In the genomic region with DNA sequence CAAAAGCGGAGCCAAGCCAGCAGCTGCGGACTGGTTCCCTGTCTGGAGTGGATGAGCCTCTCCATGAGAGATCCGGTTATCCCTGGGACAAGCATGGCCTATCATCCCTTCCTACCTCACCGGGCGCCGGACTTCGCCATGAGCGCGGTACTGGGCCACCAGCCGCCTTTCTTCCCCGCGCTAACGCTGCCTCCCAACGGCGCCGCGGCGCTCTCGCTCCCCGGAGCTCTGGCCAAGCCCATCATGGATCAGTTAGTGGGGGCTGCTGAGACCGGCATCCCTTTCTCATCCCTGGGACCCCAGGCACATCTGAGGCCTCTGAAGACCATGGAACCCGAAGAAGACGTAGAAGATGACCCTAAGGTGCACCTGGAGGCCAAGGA, we compare ENCODE assay signal across 9 mouse cellular contexts. TPM values are rescaled to one million over a fixed set of nuclear protein-coding genes. Genes with fewer than 3 reads are reported as not detected.
DNase-seq lines count a peak whose midpoint lies in the region; ATAC-seq and TF ChIP-seq lines count a peak whose summit lies in the region.
"Had no signal": no experiment of that assay in that cellular context is flagged by ENCODE, and none has a peak within 500 bp of the region (broad histone marks: within the 10 kb centered on the region; RNA-seq: fewer than 3 reads in every experiment).

No protein-coding gene starts in this region.

- peaks cover 7% of the 10 kb centered on the region; the same call in 1 of the 2 replicates for H3K4me1 ChIP-seq in hindbrain, embryonic 11.5 days (replicated peaks; ENCODE audit: control insufficient read depth, insufficient read depth, low read length)
- no peaks in the 10 kb centered on the region; the same call in none of the 2 replicates for H3K4me1 ChIP-seq in liver, embryonic 16.5 days (ENCODE audit: control insufficient read depth, low read depth, low read length)

- peaks cover 95% of the 10 kb centered on the region for H3K27me3 ChIP-seq in hindbrain, embryonic 11.5 days (ENCODE audit: control insufficient read depth, insufficient read depth, low read length)
- peaks cover 82% of the 10 kb centered on the region for H3K27me3 ChIP-seq in liver, embryonic 16.5 days (ENCODE audit: control insufficient read depth, insufficient read depth, low read depth, low read length)

- 0 out of 2 replicates have a peak, but pooled peaks have one; percentile 3 for TF ChIP-seq CTCF in layer of hippocampus, adult 2 months (conservative IDR thresholded peaks at IDR 0.05)

- peak overlapping the region; percentile 23; the same call in 1 of the 2 replicates for H3K9ac ChIP-seq in hindbrain, embryonic 11.5 days (ENCODE audit: low read depth, low read length)
- peak overlapping the region; percentile 25 for H3K9ac ChIP-seq in liver, embryonic 16.5 days (ENCODE audit: low read depth, low read length)

- no peaks in the 10 kb centered on the region for H3K9me3 ChIP-seq in hindbrain, embryonic 11.5 days (ENCODE audit: control insufficient read depth, low read length)
- no peaks in the 10 kb centered on the region for H3K9me3 ChIP-seq in liver, embryonic 16.5 days (replicated peaks; ENCODE audit: control insufficient read depth, low read length)
- H3K9me3 ChIP-seq: megakaryocyte, embryonic 14.5 days had no signal

- no peak for ATAC-seq in hindbrain, embryonic 11.5 days (ENCODE audit: low FRiP score)
- ATAC-seq in liver, embryonic 16.5 days (ENCODE audit: low read depth): no peak
- no peak for ATAC-seq in megakaryocyte-erythroid progenitor cell, adult 5-6 weeks (replicated peaks; ENCODE audit: low FRiP score, low TSS enrichment, poor library complexity, severe bottlenecking)

- peak overlapping the region; percentile 56 for H3K27ac ChIP-seq in layer of hippocampus, adult 2 months
- no peak overlapping the region for H3K27ac ChIP-seq in hindbrain, embryonic 11.5 days (ENCODE audit: low read depth, low read length)
- no peak overlapping the region for H3K27ac ChIP-seq in liver, embryonic 16.5 days (ENCODE audit: low read length)

- H3K4me3 ChIP-seq in layer of hippocampus, adult 2 months: peak overlapping the region; percentile 34
- peak overlapping the region; percentile 26 for H3K4me3 ChIP-seq in hindbrain, embryonic 11.5 days (ENCODE audit: low read depth, low read length)
- H3K4me3 ChIP-seq in liver, embryonic 16.5 days (ENCODE audit: low read depth, low read length): peak overlapping the region; percentile 49

- H3K4me2 ChIP-seq in hindbrain, embryonic 11.5 days (replicated peaks; ENCODE audit: low read depth, low read length): no peak overlapping the region; the same call in none of the 2 replicates
- peak overlapping the region; percentile 56; the same call in 1 of the 2 replicates for H3K4me2 ChIP-seq in liver, embryonic 16.5 days (ENCODE audit: low read depth, low read length)

- H3K36me3 ChIP-seq in hindbrain, embryonic 11.5 days (ENCODE audit: control insufficient read depth, insufficient read depth, low read length): no peaks in the 10 kb centered on the region
- no peaks in the 10 kb centered on the region for H3K36me3 ChIP-seq in liver, embryonic 16.5 days (ENCODE audit: control insufficient read depth, insufficient read depth)

- under 1% methylated on average over 23 of the region's 23 CpGs for WGBS in hindbrain, embryonic 11.5 days
- 2% methylated on average over 23 of the region's 23 CpGs for WGBS in liver, embryonic 16.5 days (ENCODE audit: insufficient replicate concordance)

- no peak for DNase-seq in layer of hippocampus, adult 2 months (ENCODE audit: low spot score in 2 of 2)
- DNase-seq in layer of hippocampus, postnatal 10 days (ENCODE audit: low spot score in 2 of 2): no peak
- DNase-seq in embryo, embryonic 11 days: peak; percentile 69
- peak; percentile 63 for DNase-seq in hindbrain, embryonic 11.5 days (ENCODE audit: low spot score)
- DNase-seq in right cerebral cortex, postnatal 14 days: no peak
- DNase-seq in adrenal gland, postnatal 25 days: no peak

RNA-seq across cellular contexts. Expression of a gene that starts 1.5 kb away (rescaled TPM):
- total RNA-seq in layer of hippocampus, adult 2 months (2021): 1 to 10 TPM; 3.5 to 3.6 TPM
- 1 to 10 TPM; 3.0 to 3.6 TPM for total RNA-seq in layer of hippocampus, postnatal 10 days (2021)
- polyA plus RNA-seq in hindbrain, embryonic 11.5 days (2014; fragmentation: Nextera tagmentation; extraction: Ambion mirVana): 5.1 and 9.0 TPM in 2 replicates
- 2.4 and 2.7 TPM in 2 replicates for polyA plus RNA-seq in liver, embryonic 16.5 days (2015; fragmentation: Nextera tagmentation; extraction: Ambion mirVana)
- total RNA-seq in megakaryocyte-erythroid progenitor cell, adult 5-6 weeks (2014; fragmentation: Nextera tagmentation): not detected in 2 replicates
- total RNA-seq in megakaryocyte-erythroid progenitor cell, adult 5-6 weeks (2017): not detected in 2 replicates
- 215 and 277 TPM in 2 replicates for total RNA-seq in adrenal gland, postnatal 25 days (2021)

Comparison
In these comparisons a context has a peak if more than half of its experiments do, and no peak if none do; other contexts are left out.
1. DNase-seq: peak in embryo, embryonic 11 days (single experiment) and hindbrain, embryonic 11.5 days (single experiment); none in layer of hippocampus, adult 2 months (0 of 2), layer of hippocampus, postnatal 10 days (0 of 2), right cerebral cortex, postnatal 14 days (single experiment) and adrenal gland, postnatal 25 days (single experiment).
2. RNA of a gene that starts 1.5 kb away (total RNA-seq): 215 to 277 TPM in adrenal gland, postnatal 25 days; 3.0 to 3.6 TPM in layer of hippocampus, postnatal 10 days, 3.5 to 3.6 TPM in layer of hippocampus, adult 2 months and not detected in megakaryocyte-erythroid progenitor cell, adult 5-6 weeks; every median in the first group is over 10 times any median in the second.
3. Peak in every context shown above with its lines, with median percentiles within 50 percentile points of each other: H3K4me3 ChIP-seq.